Mouse (Mus musculus) MEL (cell line): Measurements from ENCODE around the gene 1700021F05Rik. TPM values are rescaled to one million over a fixed set of nuclear protein-coding genes. Genes with fewer than 3 reads are reported as not detected.

Experiments
- DNase-seq: peaks from one replicate; pipeline ENCODE4 v3.0.0; 2011; ENCODE audit warnings: low read depth, low spot score
- H3K27ac ChIP-seq: 2 replicates; pipeline ENCODE4 v1.5.1; 2012; ENCODE audit warnings: low read depth, mild to moderate bottlenecking, control low read depth, low read length, moderate library complexity; ENCODE audit not compliant: control insufficient read depth
- H3K27me3 ChIP-seq, 2 experiments: fragments of 150-350 bp in 1 of 2; sonication (generic) in 1 of 2; 2 replicates each; pipeline ENCODE4 v1.6.1; 2012; ENCODE audit warnings: low read length in 2 of 2, mild to moderate bottlenecking in 2 of 2, improper control_type of control experiment in 1 of 2, moderate library complexity in 1 of 2; ENCODE audit not compliant: insufficient read depth in 2 of 2, control insufficient read depth in 1 of 2
- H3K36me3 ChIP-seq, 2 experiments: 2 replicates each; pipeline ENCODE4 v1.6.1; 2012 to 2014; ENCODE audit warnings: low read length in 2 of 2, improper control_type of control experiment in 1 of 2, inconsistent platforms in 1 of 2, mild to moderate bottlenecking in 1 of 2; ENCODE audit not compliant: insufficient read depth in 2 of 2, control insufficient read depth in 1 of 2
- H3K4me1 ChIP-seq, 2 experiments: fragments of 150-350 bp in 1 of 2; sonication (generic) in 1 of 2; 2 replicates each; pipeline ENCODE4 v1.6.1; 2012; ENCODE audit warnings: low read length in 2 of 2, improper control_type of control experiment in 1 of 2, mild to moderate bottlenecking in 1 of 2; ENCODE audit not compliant: insufficient read depth in 2 of 2, control insufficient read depth in 1 of 2
- H3K4me3 ChIP-seq, 2 experiments: fragments of 150-350 bp in 1 of 2; sonication (generic) in 1 of 2; 2 replicates each; pipeline ENCODE4 v1.5.1; 2012; ENCODE audit warnings: low read depth in 2 of 2, low read length in 2 of 2, mild to moderate bottlenecking in 2 of 2, moderate library complexity in 2 of 2, control low read depth in 1 of 2, improper control_type of control experiment in 1 of 2; ENCODE audit not compliant: control insufficient read depth in 1 of 2, insufficient read depth in 1 of 2
- H3K79me2 ChIP-seq: 2 replicates; pipeline ENCODE4 v1.6.1; 2012; ENCODE audit warnings: mild to moderate bottlenecking, low read length, moderate library complexity; ENCODE audit not compliant: control insufficient read depth, poor library complexity, insufficient read depth
- H3K9ac ChIP-seq: 2 replicates; pipeline ENCODE4 v1.6.1; 2012; ENCODE audit warnings: low read depth, mild to moderate bottlenecking, control low read depth, low read length, moderate library complexity; ENCODE audit not compliant: control insufficient read depth, poor library complexity, severe bottlenecking
- H3K9me3 ChIP-seq: fragments of 150-350 bp; sonication (generic); replicated peaks from 2 replicates; pipeline ENCODE4 v1.6.1; 2012; ENCODE audit warnings: mild to moderate bottlenecking, low read length, improper control_type of control experiment, moderate library complexity; ENCODE audit not compliant: insufficient read depth
- CHD1 ChIP-seq: IDR thresholded peaks from 2 replicates; pipeline ENCODE4 v1.6.1; 2012; ENCODE audit warnings: low read depth, mild to moderate bottlenecking, inconsistent platforms, low read length, improper control_type of control experiment
- CHD2 ChIP-seq: IDR thresholded peaks from 2 replicates; pipeline ENCODE4 v1.6.1; 2011; ENCODE audit warnings: low read length, improper control_type of control experiment
- EP300 ChIP-seq, 2 experiments: IDR thresholded peaks; 2 replicates each; pipeline ENCODE4 v1.6.1; 2011; ENCODE audit warnings: improper control_type of control experiment in 2 of 2, low read length in 2 of 2, low read depth in 1 of 2, mild to moderate bottlenecking in 1 of 2
- ETS1 ChIP-seq: IDR thresholded peaks from 2 replicates; pipeline ENCODE4 v1.6.1; 2012; ENCODE audit warnings: low read depth, mild to moderate bottlenecking, inconsistent platforms, low read length, improper control_type of control experiment, moderate library complexity
- GATA1 ChIP-seq: IDR thresholded peaks from 2 replicates; pipeline ENCODE4 v1.6.1; 2011; ENCODE audit warnings: low read depth, low read length, improper control_type of control experiment
- JUND ChIP-seq: IDR thresholded peaks from 2 replicates; pipeline ENCODE4 v1.6.1; 2011; ENCODE audit warnings: low read depth, mild to moderate bottlenecking, improper control_type of control experiment, low read length
- MAFK ChIP-seq: IDR thresholded peaks from 2 replicates; pipeline ENCODE4 v1.6.1; 2011; ENCODE audit warnings: low read depth, mild to moderate bottlenecking, low read length, improper control_type of control experiment, borderline replicate concordance
- MAZ ChIP-seq: IDR thresholded peaks from 2 replicates; pipeline ENCODE4 v1.6.1; 2012; ENCODE audit warnings: low read depth, mild to moderate bottlenecking, inconsistent platforms, low read length, improper control_type of control experiment
- MYB ChIP-seq: IDR thresholded peaks from 2 replicates; pipeline ENCODE4 v1.6.1; 2011; ENCODE audit warnings: mild to moderate bottlenecking, low read depth, low read length, improper control_type of control experiment
- NELFE ChIP-seq: IDR thresholded peaks from 2 replicates; pipeline ENCODE4 v1.6.1; 2011; ENCODE audit warnings: low read depth, low read length, improper control_type of control experiment
- POLR2AphosphoS5 ChIP-seq: IDR thresholded peaks from 2 replicates; pipeline ENCODE4 v1.6.1; 2012; ENCODE audit warnings: low read depth, borderline replicate concordance, mild to moderate bottlenecking, inconsistent platforms, low read length, moderate library complexity, mixed read lengths
- SMC3 ChIP-seq: IDR thresholded peaks from 2 replicates; pipeline ENCODE4 v1.6.1; 2011; ENCODE audit warnings: low read depth, low read length, improper control_type of control experiment
- TBP ChIP-seq: IDR thresholded peaks from 2 replicates; pipeline ENCODE4 v1.8.0; 2011; ENCODE audit warnings: low read depth, low read length, improper control_type of control experiment
- UBTF ChIP-seq: IDR thresholded peaks from 2 replicates; pipeline ENCODE4 v1.6.1; 2012; ENCODE audit warnings: low read depth, mild to moderate bottlenecking, inconsistent platforms, low read length, improper control_type of control experiment, moderate library complexity, borderline replicate concordance; ENCODE audit not compliant: insufficient read depth
- ZKSCAN1 ChIP-seq: IDR thresholded peaks from 2 replicates; pipeline ENCODE4 v1.6.1; 2012; ENCODE audit warnings: low read depth, mild to moderate bottlenecking, inconsistent platforms, low read length, improper control_type of control experiment, moderate library complexity
- ZMIZ1 ChIP-seq: IDR thresholded peaks from 2 replicates; pipeline ENCODE4 v1.6.1; 2012; ENCODE audit warnings: low read depth, mild to moderate bottlenecking, inconsistent platforms, low read length, improper control_type of control experiment, moderate library complexity
- polyA plus RNA-seq, 2 experiments: library from polyadenylated mRNA; stranded (reverse) in 1 of 2; unstranded in 1 of 2; fragments of >175 nt in 1 of 2; fragments of >200 nt in 1 of 2; gene quantifications; 2 replicates each; pipeline versions ENCODE4 v1.2.1 to v1.2.4; 2012; ENCODE audit warnings: low replicate concordance in 2 of 2, low read depth in 1 of 2; ENCODE audit not compliant: insufficient read length in 2 of 2, insufficient read depth in 1 of 2, missing spikeins in 1 of 2
- total RNA-seq: library from RNA; depleted of rRNA; stranded (reverse); fragments of 300-350 nt; gene quantifications from 2 replicates; pipeline ENCODE4 v1.2.3, GENCODE M21; 2012

The 1700021F05Rik gene
- total and polyA plus RNA-seq, 3 experiments, result 66.5 to 93.8 TPM; not detected in 1

- Histone ChIP-seq H3K27me3 (no peaks in the 10 kb centered on the region), H3K9ac (no peak overlapping the region), H3K27ac (no peak overlapping the region), H3K4me3 (no peak overlapping the region), H3K79me2 (peaks cover 23% of the 10 kb centered on the region), H3K4me1 (no peaks in the 10 kb centered on the region), H3K36me3 (no peaks in the 10 kb centered on the region; a peak in 1 of 4 replicates), H3K9me3 (no peaks in the 10 kb centered on the region)
- no peak for TF ChIP-seq GATA1
- TF ChIP-seq TBP, result no peak
- TF ChIP-seq MAFK, result no peak
- TF ChIP-seq CHD2, result no peak
- DNase-seq, result no peak
These were observed 52.5 kb downstream of the 1700021F05Rik start for GRCm38 (mm10) chr10:43488258-43488657.

- Histone ChIP-seq H3K27me3 (no peaks in the 10 kb centered on the region), H3K9ac (no peak overlapping the region), H3K36me3 (no peaks in the 10 kb centered on the region; a peak in 1 of 4 replicates), H3K4me3 (no peak overlapping the region), H3K4me1 (no peaks in the 10 kb centered on the region), H3K27ac (no peak overlapping the region), H3K79me2 (peaks cover 30% of the 10 kb centered on the region), H3K9me3 (no peaks in the 10 kb centered on the region)
- no peak for DNase-seq
- TF ChIP-seq JUND (no peak), CHD1 (no peak), ETS1 (no peak), NELFE (no peak), POLR2AphosphoS5 (no peak), EP300 (IDR thresholded peaks at IDR 0.05; ENCODE audit: low read depth in 1 of 2, low read length in 2 of 2) (no peak), TBP (no peak), SMC3 (no peak), ZMIZ1 (no peak), MAZ (no peak), MYB (no peak), UBTF (no peak), ZKSCAN1 (no peak)
These were observed 53.3 kb downstream of the 1700021F05Rik start for GRCm38 (mm10) chr10:43487441-43488010.
